Mouse (Mus musculus) T-helper 17 cell (primary cell): ENCODE data around the gene Dab2ip.

Experiments
- in situ Hi-C, 2 experiments: fragments of 300-600 bp; cut with MboI, MseI; formaldehyde crosslinking; loops; 1 replicate in 1 of 2; 2 replicates in 1 of 2; pipeline ENCODE4 v1.15.1; 2025; ENCODE audit warnings: high pct_unique_total_duplicates in 2 of 2

Gene Dab2ip

DNA sequence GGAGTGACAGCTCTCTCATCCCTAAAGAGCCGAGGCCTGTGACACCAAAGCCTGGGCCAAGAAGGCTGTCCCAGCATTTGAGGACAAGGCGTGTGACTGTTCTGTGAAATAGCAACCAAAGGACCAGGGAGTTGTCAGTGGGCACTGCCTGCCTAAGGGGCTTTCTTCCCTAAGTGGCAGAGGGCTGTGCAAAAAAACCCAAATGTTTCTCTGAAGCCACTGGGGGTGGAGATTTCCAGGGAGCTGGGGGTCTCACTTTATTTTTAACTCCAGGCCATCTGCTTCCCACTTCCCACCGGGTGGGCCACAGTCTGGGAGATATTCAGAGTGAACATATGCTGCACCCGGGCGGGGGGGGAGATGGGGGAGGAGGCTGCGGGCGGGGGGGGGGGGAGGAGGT, 188.6 kb downstream of the Dab2ip start:
- in situ Hi-C loops = no loop called here

DNA sequence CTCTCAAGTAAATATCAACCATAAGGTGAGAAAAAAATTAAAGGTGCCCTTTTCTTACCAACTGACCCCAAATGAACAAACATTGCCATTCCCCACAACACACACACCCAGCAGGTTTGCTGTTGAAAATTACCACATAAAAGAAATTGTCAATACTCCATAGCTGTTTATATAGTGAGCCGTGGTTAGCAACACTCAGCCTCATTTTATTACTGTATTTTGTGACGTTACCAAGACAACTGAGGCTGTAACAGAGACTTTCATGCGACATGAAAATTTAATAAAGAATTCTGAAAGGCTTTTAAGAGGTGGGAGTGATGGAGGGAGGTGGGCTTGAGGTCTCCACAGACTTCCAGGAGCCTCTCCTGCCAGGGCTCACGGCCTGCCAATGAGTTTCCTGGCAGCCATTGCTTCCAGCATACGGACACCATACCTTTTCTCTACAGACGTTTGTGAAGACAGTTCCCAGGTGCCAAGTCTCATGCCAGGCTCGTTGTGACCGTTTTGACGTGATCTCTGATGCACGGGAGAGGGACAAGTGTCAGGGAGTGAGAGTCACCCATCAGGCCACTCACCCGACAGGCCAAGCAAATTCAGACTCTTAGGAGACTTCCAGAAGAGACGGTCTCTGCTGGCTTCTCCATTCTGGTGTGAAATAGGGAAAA, 189.4 kb downstream of the Dab2ip start:
- in situ Hi-C loops = no loop called here

DNA sequence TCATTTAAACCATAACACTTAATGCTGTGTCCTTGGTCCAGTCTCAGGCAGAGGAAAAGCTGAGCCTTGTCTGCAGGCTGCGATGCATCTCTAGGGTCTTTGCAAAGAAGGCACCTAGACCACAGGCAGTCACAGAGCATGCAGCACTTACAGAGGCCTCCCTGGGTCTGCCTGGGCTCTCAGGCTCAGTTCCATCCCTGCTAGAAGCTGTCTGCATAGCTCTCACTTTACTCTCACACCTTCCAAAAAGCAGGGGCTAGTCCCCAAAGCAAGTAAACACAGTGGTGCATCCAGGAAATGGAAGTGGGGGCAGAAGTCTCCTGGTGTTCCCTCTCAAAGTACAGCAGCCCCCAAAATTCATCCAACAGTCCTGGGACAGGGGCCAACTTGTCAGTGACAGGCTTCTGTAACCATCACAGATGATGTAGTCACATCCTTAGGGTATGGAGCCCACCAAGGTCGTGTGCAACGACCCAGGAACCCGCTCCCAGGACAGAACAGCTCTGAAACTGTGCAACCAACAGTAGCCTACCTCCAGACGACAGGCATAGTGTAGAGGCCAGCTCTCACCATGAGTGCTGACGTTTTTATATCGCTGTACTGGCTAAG, 192.6 kb downstream of the Dab2ip start:
- in situ Hi-C loops = no loop called here

DNA sequence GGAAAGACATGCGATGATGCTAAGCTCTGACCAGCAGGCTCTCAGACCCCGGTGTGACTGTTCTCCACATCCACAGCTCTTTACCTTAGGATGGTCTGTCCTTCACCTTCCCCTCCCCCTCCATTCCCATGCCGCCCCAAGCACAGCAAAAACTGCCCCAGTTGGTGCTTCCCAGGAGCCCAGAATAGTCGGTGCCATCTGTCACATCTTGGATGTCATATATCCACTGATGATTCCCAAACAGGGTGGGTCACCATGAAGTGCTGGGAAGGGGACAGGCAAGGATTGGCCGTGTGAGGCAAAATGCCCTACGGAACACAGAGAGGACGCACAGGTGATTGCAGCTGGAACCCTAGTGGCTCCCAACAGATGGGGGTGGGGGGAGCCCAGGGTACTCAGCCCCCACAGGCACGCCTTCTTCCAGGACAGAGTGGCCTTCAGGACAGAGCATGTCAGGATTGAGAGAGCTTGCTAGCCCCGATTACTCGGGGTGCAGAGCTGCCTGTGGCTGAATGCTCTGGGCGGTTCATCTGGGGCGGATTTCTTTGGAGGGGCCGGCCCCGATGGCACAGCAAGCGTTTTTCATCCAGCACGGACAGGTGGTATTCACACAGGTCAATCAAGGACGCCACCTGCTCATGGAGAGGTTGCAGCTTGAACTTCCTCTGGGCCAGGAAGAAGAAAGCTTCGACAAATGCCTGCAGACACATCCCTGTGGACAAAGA, 193.9 kb downstream of the Dab2ip start:
- in situ Hi-C loops = no loop called here

DNA sequence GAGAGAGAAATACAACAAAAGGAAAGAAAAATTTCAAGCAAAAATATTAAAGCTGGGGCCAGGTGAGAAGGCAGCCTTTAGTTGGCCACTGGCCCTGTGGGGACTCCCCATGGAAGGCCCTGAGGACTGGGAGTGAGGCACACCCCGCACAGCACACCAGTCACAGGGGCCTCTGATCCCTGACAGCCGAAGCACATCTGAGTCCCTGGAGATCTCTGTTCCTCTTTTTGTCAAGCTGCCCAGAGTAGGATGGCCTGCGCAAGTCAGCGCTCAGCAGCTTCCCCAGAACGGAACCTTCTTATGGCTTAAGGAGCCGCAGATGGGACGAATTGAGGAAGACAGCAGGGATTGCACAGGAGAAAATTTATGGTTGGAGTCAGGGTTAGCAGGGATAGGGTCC, 198.4 kb downstream of the Dab2ip start:
- in situ Hi-C loops = no loop called here

DNA sequence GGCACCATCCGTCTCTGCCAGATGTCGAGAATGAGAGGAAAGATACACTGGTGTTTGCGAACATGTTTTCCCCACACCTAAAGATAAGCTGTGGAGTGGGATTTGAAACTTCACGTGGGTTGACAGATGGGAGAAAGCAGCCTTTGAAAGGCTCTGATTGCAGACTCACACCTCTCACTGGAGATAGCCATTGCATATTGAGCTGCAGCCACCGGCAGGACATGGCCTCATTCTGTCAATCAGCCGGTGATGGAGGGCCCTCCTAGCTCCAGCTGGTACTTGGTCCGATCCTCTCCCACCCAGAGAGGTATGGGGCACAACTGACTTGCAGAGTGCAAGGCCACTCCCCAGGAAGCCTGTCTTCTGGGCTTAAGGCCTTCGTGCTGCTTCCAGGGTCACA, 202.3 kb downstream of the Dab2ip start:
- in situ Hi-C loops = no loop called here

DNA sequence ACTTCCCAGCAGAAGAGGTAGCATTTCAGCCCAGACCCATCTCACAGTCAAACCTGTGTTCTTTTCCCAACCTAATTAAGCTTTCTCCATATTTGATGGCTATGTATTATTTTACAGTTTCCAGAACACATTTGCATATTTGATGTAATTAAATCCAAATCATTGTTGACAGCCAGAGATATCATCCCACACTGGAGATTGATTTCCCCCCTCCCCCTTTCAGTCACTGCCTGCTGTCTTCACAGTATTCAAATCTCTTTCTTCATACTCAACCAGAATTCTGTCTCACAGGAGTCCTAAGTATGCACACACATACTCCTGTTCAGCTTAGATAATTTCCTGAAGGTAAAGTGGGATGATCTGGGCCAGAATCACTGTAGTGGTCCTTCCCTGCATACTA, 202.8 kb downstream of the Dab2ip start:
- in situ Hi-C loops = no loop called here

DNA sequence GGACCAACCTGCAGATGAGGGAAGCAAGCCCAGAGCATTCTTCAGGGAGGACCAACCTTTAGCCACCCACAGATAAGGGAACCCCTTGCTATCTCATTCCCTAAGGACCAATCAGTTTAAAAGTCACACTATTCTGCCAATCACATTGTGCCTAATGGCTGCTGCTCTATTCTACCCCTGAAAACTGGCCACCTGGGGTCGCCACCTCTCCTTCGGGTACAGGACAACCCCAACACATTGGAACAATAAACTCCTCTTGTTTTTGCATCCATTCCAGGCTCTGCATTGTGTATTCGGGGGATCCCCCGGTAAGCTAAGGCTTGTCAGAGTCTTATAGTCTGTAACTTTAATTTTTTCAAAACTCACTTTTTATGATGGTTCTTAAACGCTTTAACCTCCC, 203.4 kb downstream of the Dab2ip start:
- in situ Hi-C loops = no loop called here

DNA sequence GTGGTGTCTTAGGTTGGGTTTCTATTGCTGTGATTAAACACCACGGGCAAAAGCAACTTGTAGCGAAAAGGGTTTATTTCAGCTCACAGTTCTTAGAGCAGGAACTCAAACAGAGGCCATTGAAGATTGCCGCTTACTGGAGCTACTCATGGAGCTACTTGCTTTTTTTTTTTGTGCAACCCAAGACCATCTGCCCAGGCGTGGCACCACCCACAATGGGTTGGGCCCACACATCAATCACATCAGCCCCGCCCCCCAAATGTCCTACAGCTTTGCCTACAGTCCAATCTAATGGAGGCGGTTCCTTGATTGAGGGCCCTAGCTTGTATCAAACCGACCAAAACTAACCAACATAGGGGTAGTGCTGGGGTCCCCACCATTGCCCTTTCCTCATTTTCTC, 205.8 kb downstream of the Dab2ip start:
- in situ Hi-C loops = no loop called here

DNA sequence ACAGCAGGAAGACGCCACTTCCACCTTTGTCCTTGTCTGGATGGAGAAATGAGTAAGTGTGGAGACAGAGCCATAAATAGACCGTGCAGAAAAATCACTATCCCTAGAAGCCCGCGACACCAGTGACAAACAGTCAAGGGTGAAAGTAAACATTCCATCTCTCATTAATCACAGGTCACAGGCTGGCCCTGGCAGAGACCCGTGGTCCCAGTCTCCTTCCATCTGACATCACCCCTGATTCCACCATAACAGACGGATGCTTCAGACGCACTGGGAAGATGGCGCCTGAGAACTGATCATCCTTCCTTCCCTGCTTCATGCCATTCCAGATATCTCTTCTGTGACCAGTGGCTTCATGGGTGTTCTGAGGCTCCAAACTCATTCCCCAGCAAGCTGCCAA, 206.3 kb downstream of the Dab2ip start:
- in situ Hi-C loops = no loop called here

DNA sequence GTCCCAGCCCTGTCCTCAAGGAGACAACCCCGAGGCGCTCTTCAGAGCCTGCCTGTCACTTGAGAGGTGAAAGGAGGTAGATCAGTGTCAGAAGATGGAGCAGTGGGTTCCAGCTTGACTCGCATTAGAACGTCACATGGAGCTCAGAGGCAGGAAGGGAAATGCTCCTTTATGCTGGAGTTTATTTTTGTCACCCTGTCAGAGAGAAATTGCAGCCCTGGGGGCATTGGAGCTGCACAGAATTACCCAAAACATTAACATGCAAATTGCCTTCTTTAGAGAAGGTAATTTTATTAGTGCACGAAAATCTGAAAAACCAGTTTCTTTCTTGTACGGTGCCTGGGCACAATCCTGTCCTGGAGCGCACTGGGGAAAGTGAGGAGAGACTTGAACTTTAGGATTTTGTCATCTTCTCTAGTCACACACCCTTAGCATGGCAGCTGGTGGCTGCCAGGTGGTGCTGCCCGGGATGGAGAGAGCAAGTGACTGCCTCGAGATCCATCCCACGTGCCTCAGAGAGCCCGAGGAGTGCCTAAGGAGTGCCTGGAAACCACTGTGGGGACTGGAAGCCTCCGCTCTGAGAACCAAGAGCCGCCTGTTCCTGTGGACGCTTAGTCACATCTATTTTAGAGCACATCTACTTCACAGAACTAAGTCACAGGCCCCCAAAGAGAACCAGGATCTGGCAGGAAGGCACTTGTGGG, 209.9 kb downstream of the Dab2ip start:
- in situ Hi-C loops = no loop called here

DNA sequence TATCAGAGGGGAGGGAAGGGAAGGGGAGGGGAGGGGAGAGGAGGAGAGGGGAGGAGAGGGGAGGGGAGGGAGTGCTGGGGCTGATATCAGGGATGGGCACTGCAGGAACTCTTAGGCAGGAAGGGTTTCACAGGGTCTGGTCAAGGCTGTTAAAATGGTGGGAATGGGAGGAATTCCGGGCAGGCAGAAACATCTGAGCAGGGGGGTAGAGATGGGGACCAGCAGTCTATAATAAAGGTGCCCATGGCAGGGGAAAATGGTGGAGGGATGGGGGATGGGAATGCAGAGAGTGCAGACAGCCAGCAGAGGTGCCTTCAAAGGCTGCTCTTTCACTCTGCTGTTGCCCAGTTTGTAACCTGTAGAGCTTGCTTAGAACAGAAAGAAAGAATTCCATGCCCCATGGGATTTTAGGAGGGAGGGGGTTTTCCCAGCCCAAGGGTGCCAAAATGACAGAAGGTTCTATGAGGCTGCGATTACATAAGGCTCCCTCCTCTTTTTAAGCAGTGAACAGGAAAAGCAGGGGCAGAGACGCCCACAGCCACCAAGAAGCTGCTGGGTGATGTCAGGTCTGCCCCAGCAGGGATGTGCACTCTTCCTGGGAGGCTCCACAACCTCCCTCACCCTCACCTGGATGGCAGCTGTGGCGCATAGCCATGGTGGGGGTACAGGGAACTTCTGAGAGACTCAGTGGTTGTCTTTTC, 210.6 kb downstream of the Dab2ip start:
- in situ Hi-C loops = no loop called here

DNA sequence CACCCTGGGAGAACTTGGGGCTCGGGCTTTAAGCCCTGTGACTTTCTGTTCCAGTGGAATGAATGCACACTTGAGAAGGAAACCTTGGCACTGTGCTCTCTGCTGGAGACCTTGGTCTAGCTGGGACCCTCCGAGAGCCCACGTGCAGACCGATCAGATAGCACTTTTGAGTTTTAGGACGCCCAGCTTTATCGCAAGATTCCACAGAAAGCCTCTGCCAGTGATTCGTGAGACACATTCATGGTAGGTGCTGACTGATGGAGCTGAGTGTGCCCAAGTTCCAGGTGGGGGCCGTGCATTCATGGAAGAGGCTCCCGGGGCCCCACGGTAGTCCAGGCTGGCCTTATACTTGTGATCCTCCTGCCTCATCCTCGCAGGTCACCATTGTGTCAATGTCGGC, 211.3 kb downstream of the Dab2ip start:
- in situ Hi-C loops = no loop called here

DNA sequence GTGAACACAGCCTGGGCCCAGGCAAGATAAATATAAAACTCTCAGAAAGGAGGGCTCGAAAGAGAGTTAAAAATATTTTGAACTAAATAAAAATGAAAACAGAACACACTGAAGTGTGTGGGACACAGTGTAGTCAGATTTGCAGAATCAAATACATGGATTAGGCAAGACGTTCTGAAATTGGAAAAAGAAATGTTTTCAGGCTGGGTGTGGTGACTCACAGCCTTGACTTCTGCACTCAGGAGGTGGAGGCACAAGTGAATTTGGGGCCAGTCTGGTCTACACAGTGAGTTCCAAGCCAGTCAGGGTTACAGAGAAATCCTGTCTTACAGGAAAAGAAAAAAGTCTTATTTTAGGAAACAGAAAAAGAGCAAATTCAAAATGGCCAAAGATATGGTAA, 212.5 kb downstream of the Dab2ip start:
- in situ Hi-C loops = no loop called here

DNA sequence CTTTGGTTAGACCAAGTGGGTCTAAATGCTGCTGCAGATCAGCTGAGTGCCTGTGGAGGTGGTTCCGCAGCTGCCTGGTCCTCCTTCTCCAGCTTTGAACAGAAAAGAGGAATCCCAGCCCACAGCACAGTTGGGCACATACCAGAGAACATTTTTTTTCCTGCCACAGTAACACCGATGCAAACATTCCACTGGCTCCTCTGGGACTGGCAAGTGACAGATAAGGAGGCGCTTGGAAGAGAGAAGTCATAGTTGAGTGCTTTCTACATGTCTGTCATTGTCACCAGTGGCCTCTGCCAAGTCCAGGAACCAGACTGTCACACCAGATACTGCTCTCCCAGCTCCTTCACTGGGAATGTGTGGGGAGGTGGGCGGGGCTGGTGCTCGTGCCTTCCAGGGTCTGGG, 217.6 kb downstream of the Dab2ip start:
- in situ Hi-C loops = no loop called here

DNA sequence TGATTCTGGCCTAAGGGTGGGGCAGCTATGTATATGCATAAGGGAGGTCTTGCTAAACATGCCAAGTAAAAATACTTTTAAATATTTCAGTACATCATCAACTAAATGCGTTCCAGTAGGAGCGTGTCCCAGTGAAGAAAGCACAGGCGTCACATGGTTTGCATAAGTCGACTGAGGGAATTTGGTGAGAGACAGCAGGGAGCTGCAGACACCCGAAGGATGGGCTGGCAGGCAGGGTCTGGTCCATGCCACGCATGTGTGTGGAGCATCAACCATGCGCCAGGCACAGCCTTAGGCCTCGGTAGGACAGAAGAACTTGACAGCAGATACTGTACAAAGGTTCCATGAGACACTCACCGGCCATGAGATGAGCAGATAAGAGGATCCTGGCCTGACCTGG, 218.9 kb downstream of the Dab2ip start:
- in situ Hi-C loops = no loop called here

DNA sequence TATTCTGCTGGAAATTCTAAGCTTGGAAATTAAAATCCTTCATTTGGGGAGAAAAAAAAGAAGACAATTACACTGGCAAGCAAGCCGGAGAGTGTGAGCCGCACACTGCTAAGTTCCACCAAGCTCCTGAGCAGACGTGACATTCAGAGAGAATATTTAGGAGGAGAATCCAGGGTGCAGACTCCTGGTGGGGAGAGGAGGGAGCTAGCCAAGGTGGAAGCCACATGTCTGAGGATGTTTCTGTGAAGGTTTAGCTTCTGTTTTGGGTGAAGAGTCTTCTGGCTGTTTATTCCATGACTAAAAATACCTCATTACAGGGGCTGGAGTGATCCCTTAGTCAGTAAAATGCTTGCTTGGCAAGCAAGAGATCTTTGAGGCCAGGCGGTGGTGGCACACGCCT, 221.2 kb downstream of the Dab2ip start:
- in situ Hi-C loops = no loop called here
